Mouse (Mus musculus) embryonic facial prominence, embryonic 15.5 days (tissue): ENCODE data around the gene Nrn1. TPM values are rescaled to one million over a fixed set of nuclear protein-coding genes. Genes with fewer than 3 reads are reported as not detected.
A peak's percentile ranks its signal among the peaks of the same experiment; 100 is the strongest.

Source experiments
- ATAC-seq: fragments of 200-750 bp; cut with Nextera tagmentation; 2 replicates; pipeline ENCODE4 v1.8.0; 2017; ENCODE audit warnings: low read depth, moderate TSS enrichment; ENCODE audit not compliant: insufficient number of reproducible peaks, low FRiP score, low TSS enrichment
- H3K27ac ChIP-seq: fragments of 300-500 bp; sonication (generic); replicated peaks from 2 replicates; pipeline ENCODE4 v1.5.1; 2015; ENCODE audit warnings: mild to moderate bottlenecking, inconsistent platforms
- H3K27me3 ChIP-seq: fragments of 300-500 bp; sonication (generic); 2 replicates; pipeline ENCODE4 v1.6.1; 2015; ENCODE audit warnings: inconsistent platforms
- H3K36me3 ChIP-seq: fragments of 300-500 bp; sonication (generic); 2 replicates; pipeline ENCODE4 v1.6.1; 2015; ENCODE audit warnings: mild to moderate bottlenecking, inconsistent platforms
- H3K4me1 ChIP-seq: fragments of 300-500 bp; sonication (generic); 2 replicates; pipeline ENCODE4 v1.6.1; 2015; ENCODE audit warnings: inconsistent platforms
- H3K4me2 ChIP-seq: fragments of 300-500 bp; sonication (generic); replicated peaks from 2 replicates; pipeline ENCODE4 v1.6.1; 2015; ENCODE audit warnings: mild to moderate bottlenecking, inconsistent platforms
- H3K4me3 ChIP-seq: fragments of 300-500 bp; sonication (generic); replicated peaks from 2 replicates; pipeline ENCODE4 v1.5.1; 2015; ENCODE audit warnings: mild to moderate bottlenecking, inconsistent platforms
- H3K9ac ChIP-seq: fragments of 300-500 bp; sonication (generic); 2 replicates; pipeline ENCODE4 v1.6.1; 2015; ENCODE audit warnings: inconsistent platforms
- H3K9me3 ChIP-seq: fragments of 300-500 bp; sonication (generic); replicated peaks from 2 replicates; pipeline ENCODE4 v1.6.1; 2016; ENCODE audit warnings: inconsistent platforms
- WGBS: fragments of 180-500 bp; shearing (Covaris S2); methylation state at CpG from one replicate; pipeline ENCODE4 v1.1.7; 2015; 5-methylcytosine and 5-hydroxymethylcytosine counted together
- polyA plus RNA-seq: library from polyadenylated mRNA; unstranded; fragments of >200 nt; fragmentation: Nextera tagmentation; extraction: Ambion mirVana; gene quantifications from 2 replicates; pipeline ENCODE4 v1.2.1, GENCODE M21; 2015

Nrn1 gene
- 6.5 and 8.5 TPM in 2 replicates for polyA plus RNA-seq

GRCm38 (mm10) chr13:36734731-36735571, at the start of gene Nrn1:
TSS of gene Nrn1 (minus strand) at chr13:36735131.
- Histone ChIP-seq H3K27me3 (peaks cover 68% of the 10 kb centered on the region), H3K4me3 (peak within 1 kb of the TSS; percentile 46), H3K4me1 (peaks cover 43% of the 10 kb centered on the region), H3K9me3 (no peaks in the 10 kb centered on the region), H3K4me2 (peak within 1 kb of the TSS; percentile 81), H3K36me3 (no peaks in the 10 kb centered on the region), H3K27ac (no peak within 1 kb of the TSS), H3K9ac (0 out of 2 replicates have a peak within 1 kb of the TSS, but pooled peaks have one; percentile 12)
- under 1% methylated on average over 50 of the region's 50 CpGs for WGBS
- ATAC-seq = no peak

GRCm38 (mm10) chr13:36779626-36780025, 44.7 kb upstream of the Nrn1 start:
- Histone ChIP-seq H3K36me3 (no peaks in the 10 kb centered on the region), H3K27ac (no peak overlapping the region), H3K9ac (no peak overlapping the region), H3K4me3 (no peak overlapping the region), H3K4me2 (no peak overlapping the region), H3K9me3 (no peaks in the 10 kb centered on the region), H3K27me3 (no peaks in the 10 kb centered on the region), H3K4me1 (no peaks in the 10 kb centered on the region)
- 68% methylated on average over 5 of the region's 5 CpGs for WGBS
- no peak for ATAC-seq

GRCm38 (mm10) chr13:36766801-36767200, 31.9 kb upstream of the Nrn1 start:
- 37% methylated on average over 2 of the region's 2 CpGs for WGBS
- H3K27me3 ChIP-seq = no peaks in the 10 kb centered on the region
- no peaks in the 10 kb centered on the region for H3K4me1 ChIP-seq
- H3K27ac ChIP-seq = no peak overlapping the region
- no peaks in the 10 kb centered on the region for H3K36me3 ChIP-seq
- no peak overlapping the region for H3K9ac ChIP-seq
- no peak for ATAC-seq
- no peak overlapping the region for H3K4me3 ChIP-seq
- H3K9me3 ChIP-seq = no peaks in the 10 kb centered on the region
- H3K4me2 ChIP-seq = no peak overlapping the region

DNA sequence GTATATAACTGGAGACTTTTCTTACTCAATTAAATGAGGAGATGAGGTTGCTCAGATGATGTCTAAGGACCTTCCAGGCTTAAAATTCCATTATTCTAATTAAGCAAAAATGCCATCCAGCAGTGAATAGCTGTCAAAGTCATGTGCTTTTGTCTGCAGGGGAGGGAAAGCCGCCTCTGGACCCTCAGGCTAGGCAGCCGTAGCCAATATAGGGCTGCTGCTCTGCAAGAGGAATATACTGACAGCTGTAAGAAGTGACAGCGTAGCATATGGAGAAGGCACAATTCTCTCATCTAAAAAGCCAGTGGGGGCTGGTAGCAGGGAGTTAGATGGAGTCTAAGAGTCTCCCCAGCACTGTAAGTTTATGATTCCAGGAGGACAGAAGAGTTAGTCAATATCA, 16.9 kb upstream of the Nrn1 start:
- H3K27me3 ChIP-seq = no peaks in the 10 kb centered on the region
- H3K4me2 ChIP-seq = no peak overlapping the region
- H3K4me1 ChIP-seq = no peaks in the 10 kb centered on the region
- H3K9me3 ChIP-seq = no peaks in the 10 kb centered on the region
- H3K27ac ChIP-seq = no peak overlapping the region
- no peaks in the 10 kb centered on the region for H3K36me3 ChIP-seq
- H3K9ac ChIP-seq = no peak overlapping the region
- H3K4me3 ChIP-seq = no peak overlapping the region
- no peak for ATAC-seq
- WGBS = 43% methylated on average over 3 of the region's 3 CpGs

DNA sequence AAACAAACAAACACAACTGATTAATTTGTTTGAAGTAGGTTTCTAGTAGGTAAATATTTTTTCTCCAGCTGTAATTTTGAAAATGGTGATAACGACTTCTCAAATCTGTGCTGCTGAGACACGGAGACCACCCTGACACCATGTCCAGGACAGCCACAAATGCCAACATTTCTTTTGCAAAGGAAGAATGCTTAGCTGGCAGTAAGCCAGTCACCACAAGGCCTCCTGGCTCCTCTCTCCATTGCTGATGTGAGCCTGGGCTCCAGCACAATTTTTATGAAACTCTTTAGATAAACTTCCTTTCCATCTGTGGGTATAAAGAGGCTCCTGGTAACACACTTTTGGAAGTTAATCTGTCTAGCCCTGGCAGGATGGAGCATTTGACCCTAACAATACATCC, 15.1 kb upstream of the Nrn1 start:
- no peaks in the 10 kb centered on the region for H3K4me1 ChIP-seq
- WGBS = 27% methylated on average over 2 of the region's 2 CpGs
- no peak overlapping the region for H3K27ac ChIP-seq
- no peak for ATAC-seq
- no peaks in the 10 kb centered on the region for H3K36me3 ChIP-seq
- H3K4me3 ChIP-seq = no peak overlapping the region
- H3K4me2 ChIP-seq = no peak overlapping the region
- H3K9ac ChIP-seq = no peak overlapping the region
- no peaks in the 10 kb centered on the region for H3K9me3 ChIP-seq
- H3K27me3 ChIP-seq = no peaks in the 10 kb centered on the region

DNA sequence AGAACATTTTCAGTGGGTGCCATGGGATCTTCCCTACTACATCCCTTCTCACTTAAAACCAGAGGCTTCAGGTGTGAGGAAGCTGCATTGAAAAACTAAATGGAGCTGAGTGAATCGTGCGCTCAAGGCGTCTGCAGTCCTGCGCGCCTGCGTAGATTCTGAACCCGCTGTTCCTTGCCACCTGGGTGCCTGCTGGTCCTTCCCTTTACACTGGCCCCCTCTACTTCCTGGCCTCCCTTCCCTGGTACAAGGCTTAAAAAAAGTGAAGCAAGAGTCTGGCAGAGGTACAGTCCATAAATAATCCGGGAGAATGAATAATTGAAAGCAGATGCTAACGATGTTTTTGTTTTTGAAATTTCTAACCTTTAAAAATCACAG, 1.7 kb upstream of the Nrn1 start:
- Histone ChIP-seq H3K4me1 (peaks cover 36% of the 10 kb centered on the region), H3K9me3 (no peaks in the 10 kb centered on the region), H3K27me3 (peaks cover 54% of the 10 kb centered on the region), H3K36me3 (no peaks in the 10 kb centered on the region), H3K27ac (no peak overlapping the region), H3K4me2 (peak overlapping the region; percentile 81), H3K9ac (0 out of 2 replicates have a peak overlapping the region, but pooled peaks have one; percentile 12), H3K4me3 (peak overlapping the region; percentile 46)
- WGBS = 6% methylated on average over 9 of the region's 9 CpGs
- ATAC-seq = no peak

DNA sequence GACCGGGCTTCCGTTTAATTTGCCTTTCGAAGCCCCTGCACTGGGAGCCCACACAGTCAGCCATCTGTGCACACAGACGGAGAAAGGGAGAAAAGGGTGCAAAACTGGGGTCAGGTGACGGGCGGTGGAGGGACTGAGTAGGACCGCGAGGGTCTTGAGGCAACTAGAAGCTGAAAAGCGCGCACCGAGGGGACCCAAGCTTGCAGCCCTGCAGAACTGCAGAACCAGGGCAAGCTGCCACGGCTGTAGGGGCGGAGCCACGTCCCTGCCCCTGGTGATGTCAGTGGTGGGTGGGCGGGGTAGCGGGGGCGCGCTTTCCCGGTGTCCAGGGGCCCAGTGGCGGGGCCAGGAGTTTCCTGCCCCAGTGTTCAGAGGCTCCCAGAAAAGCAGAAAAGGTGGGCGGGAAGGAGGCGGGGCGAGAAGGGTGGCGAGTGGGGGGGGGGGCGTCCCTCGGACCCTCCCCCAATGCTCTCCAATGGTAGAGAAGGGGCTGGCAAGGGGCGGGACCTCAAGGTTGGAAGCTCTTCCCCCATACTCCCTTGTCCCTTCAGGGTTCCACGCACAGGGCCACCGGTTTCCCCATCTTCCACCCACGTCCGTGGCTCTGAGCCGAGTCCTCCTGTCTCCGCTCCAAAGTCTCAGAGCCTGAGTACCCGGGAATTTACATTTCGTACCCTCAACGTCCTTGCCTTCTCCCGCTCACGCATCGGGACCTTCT, 1.1 kb upstream of the Nrn1 start:
- no peaks in the 10 kb centered on the region for H3K9me3 ChIP-seq
- H3K4me3 ChIP-seq = peak overlapping the region; percentile 46
- no peaks in the 10 kb centered on the region for H3K36me3 ChIP-seq
- peak overlapping the region; percentile 81 for H3K4me2 ChIP-seq
- H3K4me1 ChIP-seq = peaks cover 42% of the 10 kb centered on the region
- H3K27ac ChIP-seq = no peak overlapping the region
- 0% methylated on average over 32 of the region's 39 CpGs for WGBS
- ATAC-seq = peak; percentile 90
- peaks cover 57% of the 10 kb centered on the region for H3K27me3 ChIP-seq
- H3K9ac ChIP-seq = 0 out of 2 replicates have a peak overlapping the region, but pooled peaks have one; percentile 12

DNA sequence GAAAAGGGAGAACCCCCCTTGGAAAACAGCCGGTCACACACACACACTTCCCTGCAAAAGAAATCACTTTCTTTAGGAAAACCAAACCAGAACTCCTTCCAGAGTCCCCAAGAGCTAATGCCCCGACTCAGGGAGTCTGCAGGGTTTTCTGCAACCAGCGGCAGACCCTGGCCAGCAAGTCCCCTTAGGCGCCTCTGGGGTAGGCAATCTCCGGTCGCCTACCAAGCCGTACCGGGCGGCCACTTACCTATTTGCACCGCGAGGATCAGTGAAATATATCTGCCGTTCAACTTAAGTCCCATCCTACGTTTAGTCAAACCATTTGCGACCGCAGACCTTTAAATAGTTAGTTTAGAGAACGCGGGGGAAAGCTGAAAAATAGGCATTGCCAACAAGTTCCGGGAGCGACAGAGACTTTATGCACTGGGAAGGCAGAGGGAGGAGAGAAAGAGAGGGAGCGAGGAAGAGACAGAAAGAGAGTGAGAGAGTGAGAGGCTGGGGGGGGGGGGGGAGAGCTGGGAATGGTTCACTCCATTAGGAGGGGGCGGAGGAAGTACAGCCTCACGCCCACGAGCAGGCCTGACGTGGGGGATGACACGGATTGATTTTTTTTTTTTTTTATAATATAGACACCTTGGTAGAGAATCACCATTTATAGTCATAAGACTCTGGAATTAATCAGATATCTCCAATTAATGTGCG, 791 bp downstream of the Nrn1 start:
- H3K36me3 ChIP-seq = no peaks in the 10 kb centered on the region
- peak overlapping the region; percentile 46 for H3K4me3 ChIP-seq
- peaks cover 43% of the 10 kb centered on the region for H3K4me1 ChIP-seq
- WGBS = under 1% methylated on average over 26 of the region's 26 CpGs
- H3K9ac ChIP-seq = no peak overlapping the region
- peak overlapping the region; percentile 19 for H3K4me2 ChIP-seq
- H3K9me3 ChIP-seq = no peaks in the 10 kb centered on the region
- no peak for ATAC-seq
- no peak overlapping the region for H3K27ac ChIP-seq
- peaks cover 76% of the 10 kb centered on the region for H3K27me3 ChIP-seq

- no peak overlapping the region for H3K27ac ChIP-seq
Observed at GRCm38 (mm10) chr13:36733566-36733965, 1.4 kb downstream of the Nrn1 start.

DNA sequence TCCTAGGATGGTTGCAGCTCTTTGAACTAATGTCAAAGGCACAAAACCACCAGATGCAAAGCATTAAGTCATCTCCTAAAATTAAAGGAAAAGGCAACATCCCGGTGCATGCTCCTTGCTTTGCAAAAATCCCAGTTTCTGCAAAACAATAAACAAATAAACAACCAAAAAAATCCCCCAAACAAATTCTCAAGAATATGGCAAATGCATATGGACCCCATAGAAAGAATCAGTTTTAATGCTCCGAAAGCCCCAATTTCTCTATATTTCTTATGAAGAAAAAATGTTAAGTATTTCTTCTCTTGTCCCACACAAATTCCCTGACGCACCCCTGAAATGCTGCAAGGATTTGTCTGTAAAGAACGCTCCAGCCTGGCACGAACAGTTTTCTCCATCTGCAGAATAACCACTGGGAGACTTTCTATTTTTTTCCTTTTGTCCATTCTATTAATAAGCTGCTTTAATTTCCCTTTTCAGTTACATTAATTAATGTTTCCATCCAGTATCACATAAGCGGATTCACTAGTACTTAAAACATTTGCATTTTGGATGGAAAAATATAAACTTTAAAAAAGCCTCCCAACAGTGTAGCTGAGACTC, 1.9 kb downstream of the Nrn1 start:
- H3K4me2 ChIP-seq = no peak overlapping the region
- peaks cover 88% of the 10 kb centered on the region for H3K27me3 ChIP-seq
- no peak for ATAC-seq
- H3K4me3 ChIP-seq = 0 out of 2 replicates have a peak overlapping the region, but pooled peaks have one; percentile 46
- no peaks in the 10 kb centered on the region for H3K9me3 ChIP-seq
- no peaks in the 10 kb centered on the region for H3K36me3 ChIP-seq
- H3K27ac ChIP-seq = no peak overlapping the region
- H3K4me1 ChIP-seq = peaks cover 43% of the 10 kb centered on the region
- 7% methylated on average over 6 of the region's 6 CpGs for WGBS
- H3K9ac ChIP-seq = no peak overlapping the region

More at GRCm38 (mm10) chr13:36733566-36733965, 1.4 kb downstream of the Nrn1 start:
- no peaks in the 10 kb centered on the region for H3K36me3 ChIP-seq
- WGBS = 2% methylated on average over 10 of the region's 10 CpGs
- H3K27me3 ChIP-seq = peaks cover 82% of the 10 kb centered on the region
- peaks cover 43% of the 10 kb centered on the region for H3K4me1 ChIP-seq
- H3K4me3 ChIP-seq = peak overlapping the region; percentile 46
- H3K4me2 ChIP-seq = peak overlapping the region; percentile 19; the same call in 1 of the 2 replicates
- ATAC-seq = no peak
- H3K9me3 ChIP-seq = no peaks in the 10 kb centered on the region
- H3K9ac ChIP-seq = no peak overlapping the region
